Mouse (Mus musculus) erythroblast, embryonic 14.5 days (primary cell): ENCODE measurements around the gene Vma21-ps.

Experiments
- GATA1 ChIP-seq: IDR thresholded peaks from 2 replicates; pipeline ENCODE4 v1.6.1; 2012; ENCODE audit warnings: low read length, inconsistent platforms, mixed read lengths
- TAL1 ChIP-seq: IDR thresholded peaks from 3 replicates; pipeline ENCODE4 v1.6.1; 2012; ENCODE audit warnings: low read length, inconsistent platforms, mixed read lengths

GRCm38 (mm10) chr4:52530636-52531035 lies 33.6 kb upstream of the Vma21-ps start:
- TF ChIP-seq GATA1 (no peak), TAL1 (no peak)
